Mouse (Mus musculus) E14TG2a.4 (cell line): Measurements from ENCODE around the gene Cntn6.

Experiments
- CTCF ChIP-seq: conservative IDR thresholded peaks from 2 replicates; pipeline ENCODE4 v1.5.1; 2014; ENCODE audit warnings: low read length
- POU5F1 ChIP-seq: IDR thresholded peaks from 2 replicates; pipeline ENCODE4 v1.6.1; 2014; ENCODE audit warnings: low read length, borderline replicate concordance

DNA sequence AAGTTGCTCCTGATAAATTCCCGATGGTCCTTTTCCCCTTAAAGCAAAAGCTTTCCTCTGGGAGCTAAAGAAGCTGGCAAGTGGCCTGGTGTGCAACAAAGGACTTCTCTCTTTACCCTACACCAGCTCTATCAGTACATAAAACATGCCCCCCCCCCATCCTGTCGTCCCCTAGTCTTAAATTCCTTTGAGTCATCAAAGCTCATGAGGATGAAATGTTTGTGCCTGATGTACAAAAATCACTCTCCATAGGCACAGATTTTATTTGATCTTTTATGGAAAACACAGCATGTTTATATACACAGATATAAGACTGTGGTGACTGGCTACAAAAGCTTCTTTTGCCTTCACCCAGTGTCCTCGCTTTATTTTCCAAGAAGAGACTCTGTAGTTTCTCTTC is 112.6 kb downstream of the Cntn6 start:
- TF ChIP-seq CTCF: no peak
- TF ChIP-seq POU5F1: no peak
